Mouse (Mus musculus) skeletal muscle tissue, adult 2 months (tissue): Measurements from ENCODE around the gene Ano3.
"Not testable (repeated sequence)": the region's sequence is repeated elsewhere in the genome, so short reads cannot be mapped to it uniquely, and the experiment has no call there.

Source experiments
- DNase-seq: peaks from one replicate; pipeline ENCODE4 v3.0.0-alpha.2; 2012; ENCODE audit warnings: low read depth, low spot score

Gene Ano3

DNA sequence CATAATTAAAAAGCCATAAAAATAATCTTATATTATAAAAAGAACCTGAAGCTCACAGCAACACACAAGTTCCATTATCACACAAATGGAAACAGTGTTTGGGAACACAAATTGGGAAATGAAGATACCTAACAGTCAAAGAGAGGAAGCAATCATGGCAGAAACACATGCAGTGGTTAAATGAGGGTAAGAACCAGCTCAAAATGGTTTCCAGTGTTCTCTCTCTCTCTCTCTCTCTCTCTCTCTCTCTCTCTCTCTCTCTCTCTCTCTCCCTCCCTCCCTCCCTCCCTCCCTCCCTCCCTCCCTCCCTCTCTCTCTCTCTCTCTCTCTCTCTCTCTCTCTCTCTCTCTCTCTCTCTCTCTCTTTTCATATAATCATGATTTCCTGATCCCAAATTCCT is at the start of gene Ano3:
Gene Ano3, minus strand, starts transcription at position 101 of the 400 bp plus-strand sequence.
- DNase-seq, result not testable (repeated sequence)

DNA sequence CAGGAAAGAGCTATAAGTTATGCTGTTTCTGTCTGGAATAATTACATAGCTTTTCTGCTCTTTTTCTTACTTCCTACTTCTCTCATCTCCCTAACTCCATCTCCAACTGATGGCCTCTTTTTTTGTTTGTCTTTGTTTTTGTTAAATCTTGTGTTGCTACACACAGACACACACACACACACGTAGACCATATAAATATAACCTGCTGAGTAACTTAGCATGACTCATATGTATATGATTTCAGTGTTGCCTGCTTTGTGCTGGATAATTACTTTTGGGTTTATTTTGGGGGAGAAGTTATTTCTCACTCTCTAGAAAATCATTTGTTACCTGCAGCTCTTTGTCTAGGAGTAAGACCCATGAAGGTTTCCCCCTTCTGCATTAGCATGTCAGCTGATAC is 39.3 kb upstream of the Ano3 start:
- DNase-seq, result no peak

DNA sequence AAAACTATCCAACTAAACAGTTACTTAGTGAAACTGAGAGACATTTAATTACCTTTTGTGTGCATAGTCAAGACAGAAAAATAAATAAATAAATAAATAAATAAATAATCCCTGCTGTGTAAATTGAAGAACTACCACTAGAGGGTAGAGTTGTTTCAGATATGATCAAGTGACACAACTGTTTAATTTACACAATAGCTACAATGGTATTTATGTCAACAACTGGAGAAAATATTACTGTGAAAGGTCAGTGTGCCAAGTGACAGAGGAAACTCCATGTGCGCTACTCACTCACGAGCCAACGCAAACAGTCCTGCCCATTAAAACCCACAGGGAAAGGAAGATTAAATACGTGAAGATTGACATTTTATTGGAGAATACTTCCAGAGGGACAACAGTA is 38.8 kb upstream of the Ano3 start:
- DNase-seq, result no peak

DNA sequence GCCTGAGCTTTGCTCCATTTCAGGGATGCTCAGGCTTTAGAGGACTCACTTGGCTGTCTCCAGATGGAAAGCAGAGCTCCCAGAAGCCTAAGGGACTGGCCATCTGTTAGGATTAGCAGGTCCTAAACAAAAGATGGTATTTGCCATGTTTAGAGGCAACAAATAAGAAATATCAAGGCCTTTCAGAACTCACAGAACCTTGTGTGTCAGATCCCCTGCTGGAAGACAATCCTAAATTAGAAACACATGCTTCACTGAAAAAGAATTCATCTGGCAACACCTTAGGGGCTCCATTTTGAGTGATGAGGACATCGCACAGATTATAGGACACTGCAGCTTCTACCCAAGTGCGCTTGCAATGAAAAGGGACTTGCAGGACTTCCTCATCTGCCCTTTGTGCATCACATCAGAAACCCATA is 35.1 kb upstream of the Ano3 start:
- DNase-seq, result no peak

DNA sequence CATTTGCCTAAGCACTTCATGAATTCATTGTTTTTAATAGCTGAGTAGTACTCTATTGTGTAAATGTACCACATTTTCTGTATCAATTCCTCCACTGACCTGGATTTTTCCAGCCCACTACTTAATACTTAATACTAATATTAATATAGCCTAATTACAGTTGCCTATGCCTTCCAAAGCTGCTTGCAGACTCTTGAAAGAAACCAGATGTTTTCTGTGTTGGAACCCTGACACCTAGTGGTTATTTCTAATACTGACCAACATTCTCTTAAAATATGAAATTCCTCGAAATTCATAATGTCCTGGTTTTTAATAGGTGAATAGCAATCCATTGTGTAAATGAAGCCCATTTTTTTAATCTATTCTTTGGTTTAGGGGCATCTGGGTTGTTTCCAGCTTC is 31.0 kb upstream of the Ano3 start:
- no peak for DNase-seq

DNA sequence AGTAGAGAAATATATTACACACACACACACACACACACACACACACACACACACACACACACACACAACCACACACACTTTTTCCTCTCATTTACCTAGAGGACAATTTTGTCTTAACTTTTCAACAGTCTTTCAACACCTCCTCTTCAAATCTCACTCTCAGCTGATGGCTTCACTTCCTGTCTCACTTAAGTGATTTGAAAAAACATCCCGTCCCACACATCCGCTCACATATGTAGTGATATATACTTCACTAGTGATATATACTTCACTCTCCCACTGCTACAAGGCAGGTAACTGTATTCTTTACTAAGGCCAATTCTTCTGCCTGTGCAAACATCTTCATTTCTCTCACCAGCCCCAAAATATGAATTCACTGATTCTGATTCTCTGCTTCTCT is 28.9 kb upstream of the Ano3 start:
- DNase-seq, result no peak

DNA sequence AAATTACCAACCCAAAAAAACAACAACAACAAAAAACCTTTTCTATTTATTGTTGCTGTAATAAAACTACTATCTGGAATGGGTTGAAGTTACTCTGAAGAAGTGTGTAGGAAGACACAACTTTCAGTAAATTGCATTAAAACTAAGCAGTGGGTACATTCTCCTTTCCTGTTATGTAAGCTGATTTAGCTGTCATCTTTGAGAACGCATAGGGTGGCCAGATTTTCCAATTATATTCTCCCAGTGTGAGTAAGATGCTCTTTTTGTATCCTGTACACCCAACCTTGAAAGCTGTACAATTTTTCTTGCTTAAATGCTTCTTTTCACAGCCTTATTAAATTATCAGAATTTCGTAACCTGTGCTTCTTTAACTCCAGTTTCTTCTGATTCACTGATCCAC is 26.1 kb upstream of the Ano3 start:
- DNase-seq, result no peak

DNA sequence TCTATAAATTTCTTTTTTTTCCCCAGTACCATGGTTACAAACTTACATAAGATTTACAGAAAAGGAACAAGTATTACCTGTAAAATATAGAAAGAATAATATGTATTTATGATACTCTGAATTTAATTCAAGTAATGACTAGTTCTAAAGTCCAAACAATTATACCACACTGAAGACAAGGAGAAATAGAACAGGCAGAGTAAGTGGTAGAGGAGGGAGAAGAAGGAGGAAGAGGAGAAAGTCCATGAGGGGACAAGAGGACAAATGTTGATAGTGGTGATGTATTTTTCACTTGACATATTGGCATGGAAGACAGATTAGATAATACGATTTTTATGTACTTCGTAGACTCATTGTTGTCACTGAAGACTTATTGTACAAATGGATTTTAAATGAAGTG is 19.4 kb upstream of the Ano3 start:
- DNase-seq, result no peak

DNA sequence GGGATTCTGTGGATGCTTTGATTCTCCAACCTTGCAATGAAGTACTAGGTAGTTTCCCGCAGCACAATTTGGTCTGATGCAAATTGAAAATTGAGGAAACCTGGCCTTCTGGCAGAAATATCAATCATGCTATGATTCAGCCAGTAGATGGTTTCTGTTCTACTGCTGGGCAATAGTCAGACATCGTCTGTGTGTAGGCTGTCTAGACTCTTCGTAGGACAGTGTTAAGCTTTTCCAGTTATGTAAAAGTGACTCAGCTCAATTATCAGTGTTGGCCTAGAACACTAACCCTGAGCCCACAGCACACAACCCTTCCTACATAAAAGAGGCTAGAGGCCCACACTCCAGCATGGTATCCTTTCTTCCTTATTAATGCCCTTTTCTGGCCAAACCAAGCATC is 14.7 kb upstream of the Ano3 start:
- no peak for DNase-seq

DNA sequence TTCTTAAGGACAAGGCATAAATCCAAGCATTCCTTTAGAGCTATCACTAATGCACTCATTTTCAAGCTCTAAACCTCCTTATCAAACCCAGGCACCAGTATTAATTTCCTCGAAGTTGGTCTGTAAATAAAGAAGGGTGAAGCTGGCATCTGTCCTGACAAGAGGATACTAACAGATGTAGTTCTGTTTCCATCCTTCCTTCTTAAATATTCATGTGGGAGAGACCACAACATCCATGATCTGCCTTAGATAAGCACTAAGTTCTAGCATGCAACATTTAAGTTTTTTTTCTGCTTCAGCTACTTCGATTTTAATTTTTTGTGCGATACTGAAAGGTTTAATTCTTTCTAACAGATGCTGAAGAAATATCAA is 305 bp downstream of the Ano3 start:
- no peak for DNase-seq

DNA sequence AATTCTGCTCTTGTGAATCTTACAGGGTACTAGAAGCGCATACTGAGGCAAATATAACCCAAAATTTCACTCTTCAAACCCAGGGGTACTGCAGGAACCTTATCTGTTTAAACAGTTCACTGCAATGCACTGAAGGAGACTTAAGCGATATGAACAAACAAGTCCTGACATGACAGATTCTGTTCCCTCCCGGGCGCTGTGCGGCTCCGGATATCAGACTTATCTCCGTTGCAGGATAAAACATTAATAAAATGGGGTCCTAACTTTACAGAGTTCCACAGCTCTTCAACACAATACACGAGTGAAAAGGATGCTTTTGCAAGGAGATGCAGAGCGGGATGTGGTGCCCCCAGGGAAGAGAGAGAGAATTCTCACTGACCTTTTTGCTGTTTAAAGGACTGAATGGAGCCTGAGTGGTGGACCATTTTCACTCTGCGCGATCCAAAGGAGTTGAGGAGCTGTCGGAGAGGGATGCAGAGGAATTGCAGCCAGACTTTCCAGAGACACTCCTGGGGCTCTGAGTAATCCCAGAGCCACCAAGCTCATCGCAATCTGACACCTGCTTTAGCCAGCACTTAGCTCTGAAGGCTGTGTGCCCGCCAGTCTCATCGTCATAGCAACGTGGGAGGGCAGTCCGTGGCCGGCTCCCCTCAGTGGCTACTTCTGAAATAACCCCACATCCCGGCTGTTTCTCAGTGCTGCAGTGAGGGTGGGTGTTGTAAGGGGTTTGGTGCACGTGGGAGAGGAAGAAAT is 868 bp downstream of the Ano3 start:
- DNase-seq, result peak; percentile 24

DNA sequence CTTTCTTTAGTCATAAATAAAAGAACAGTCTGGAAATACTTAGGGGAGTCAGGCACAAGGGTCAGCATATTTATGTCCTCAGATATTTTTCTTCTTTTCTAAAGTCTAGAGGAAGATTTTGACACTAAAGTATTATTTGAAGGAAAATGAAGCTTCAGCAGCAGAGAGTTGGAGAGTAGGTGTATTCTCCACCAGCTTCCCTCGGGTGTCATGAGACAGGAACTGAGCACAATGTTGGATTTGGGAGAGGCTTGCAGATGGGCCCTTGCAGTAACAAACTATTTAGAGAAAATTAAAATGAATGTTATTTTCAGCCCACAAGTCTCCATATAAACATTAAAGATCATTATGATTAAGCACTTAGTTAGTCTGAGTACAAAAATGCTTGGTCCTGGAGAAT is 5.6 kb downstream of the Ano3 start:
- DNase-seq, result no peak

DNA sequence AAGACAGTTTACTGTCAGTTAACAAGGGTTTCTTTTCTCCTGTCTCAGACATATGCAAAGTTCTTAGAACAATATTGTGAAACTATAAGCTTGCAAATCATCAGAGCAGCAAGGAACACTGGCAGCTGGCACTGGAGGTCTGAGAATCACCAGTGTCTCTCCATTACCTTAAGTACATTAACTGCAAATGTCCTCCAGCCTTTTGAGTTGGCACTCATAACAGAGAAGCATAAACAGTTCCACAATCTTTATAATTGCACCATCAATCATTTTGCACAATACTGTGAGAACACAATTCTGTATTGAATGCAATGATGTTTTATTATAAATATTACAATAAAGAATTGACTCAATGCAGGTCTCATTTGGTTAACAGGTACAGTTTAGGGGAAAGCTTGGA is 15.0 kb downstream of the Ano3 start:
- no peak for DNase-seq

DNA sequence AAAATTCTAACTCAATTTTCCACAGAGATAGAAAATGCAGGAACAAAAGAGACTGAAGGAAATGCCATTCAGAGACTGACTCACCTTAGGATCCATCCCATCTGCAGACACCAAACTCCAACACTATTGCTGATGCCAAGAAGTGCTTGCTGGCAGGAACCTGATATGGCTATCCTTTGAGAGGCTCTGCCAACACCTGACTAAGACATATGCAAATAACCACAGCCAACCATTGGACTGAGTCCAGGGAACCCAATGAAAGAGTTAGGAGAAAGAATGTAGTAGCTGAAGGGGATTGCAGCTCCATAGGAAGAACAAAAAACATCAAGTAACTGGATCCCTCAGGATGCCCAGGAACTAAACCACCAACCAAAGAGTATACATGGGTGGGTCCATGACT is 21.6 kb downstream of the Ano3 start:
- DNase-seq, result peak; percentile 34

DNA sequence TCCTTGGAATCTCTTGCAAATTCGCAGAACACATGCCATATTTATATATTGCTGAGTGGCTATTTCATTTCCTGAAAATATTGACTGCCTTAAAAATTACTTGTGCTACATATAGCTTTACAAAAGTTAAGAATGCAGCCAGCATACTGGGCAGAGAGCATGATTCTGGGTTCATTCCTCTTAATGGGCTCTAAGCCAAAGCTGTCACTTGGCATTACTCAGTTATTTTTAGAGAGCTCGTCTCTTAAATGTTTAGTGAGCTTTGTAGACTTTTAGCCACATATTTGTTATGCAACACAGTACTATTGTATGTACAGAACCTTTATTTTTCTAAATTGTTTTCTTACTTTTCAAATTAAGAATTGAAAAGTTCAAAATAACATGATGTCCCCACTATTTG is 41.2 kb downstream of the Ano3 start:
- no peak for DNase-seq

DNA sequence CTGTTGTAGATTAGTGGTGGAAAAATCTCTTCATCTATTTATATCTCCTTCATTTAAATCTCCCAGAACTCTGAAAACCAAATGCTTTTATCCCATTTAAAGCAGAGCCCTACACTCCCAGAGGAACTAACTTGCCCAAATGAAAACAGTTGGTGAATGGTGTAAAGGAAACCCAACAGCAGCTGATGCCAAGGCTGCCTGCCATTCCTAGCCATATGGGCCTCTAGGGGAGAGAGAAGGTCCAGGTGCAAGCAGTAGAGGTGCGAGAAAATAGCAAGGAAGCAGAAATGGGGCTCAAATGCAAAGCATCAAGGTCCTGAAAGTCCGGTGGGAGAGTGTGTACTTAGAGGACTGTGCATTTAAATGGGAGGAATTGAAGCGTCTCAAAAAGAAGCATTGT is 44.2 kb downstream of the Ano3 start:
- DNase-seq, result no peak

DNA sequence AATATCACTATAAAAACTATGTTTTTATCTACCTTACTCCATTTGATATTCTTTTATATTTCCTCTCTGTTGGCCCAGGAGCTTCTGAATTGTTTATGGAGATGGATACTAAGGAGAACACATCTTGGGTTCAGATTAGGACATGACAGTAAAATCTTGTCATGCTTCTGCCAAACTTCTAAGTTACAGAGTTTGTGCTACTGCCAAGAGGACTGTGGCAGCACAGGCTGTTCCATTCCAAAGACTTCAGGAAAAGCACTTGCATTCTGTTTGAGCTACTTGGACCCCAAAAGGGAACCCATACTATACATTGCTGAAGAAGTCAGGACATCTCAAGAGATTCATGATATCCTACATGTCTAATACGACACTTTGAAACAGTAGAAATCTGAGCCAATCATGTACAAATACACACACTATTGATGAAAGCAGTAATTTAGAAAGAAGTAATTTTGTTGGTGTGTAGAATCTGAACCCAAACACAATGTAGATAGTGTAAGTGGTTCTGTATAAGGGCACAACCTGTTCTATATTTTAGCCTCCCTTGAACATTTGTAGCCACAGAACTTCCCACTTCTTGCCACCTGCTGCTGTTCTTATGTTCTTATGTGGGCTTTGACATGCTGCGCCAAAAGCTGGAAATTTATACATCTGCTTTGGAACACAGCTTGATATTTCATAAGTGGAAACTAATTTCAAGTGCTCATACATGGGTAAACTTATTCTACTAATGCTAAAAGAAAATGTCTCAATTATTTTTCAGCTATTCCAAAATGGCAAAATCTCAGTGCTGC is 54.0 kb downstream of the Ano3 start:
- peak; percentile 40 for DNase-seq

DNA sequence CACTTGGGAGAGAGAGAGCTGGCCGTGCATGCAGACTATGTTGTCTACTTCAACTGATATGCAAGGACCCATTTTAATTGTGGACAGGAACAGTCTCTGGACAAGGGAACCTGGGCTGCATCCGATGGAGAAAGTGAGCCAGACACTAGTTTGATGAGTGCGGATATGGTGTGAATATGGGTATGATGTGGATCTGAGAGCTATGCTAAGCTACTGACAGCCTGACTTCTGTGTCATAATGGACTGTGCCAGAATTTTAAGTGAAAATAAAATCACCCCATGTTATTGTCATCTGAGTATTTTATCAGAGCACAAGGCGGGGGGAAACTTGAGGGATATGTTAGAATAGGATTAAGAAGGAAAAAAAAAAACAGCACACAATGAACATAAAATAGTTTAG is 79.1 kb downstream of the Ano3 start:
- DNase-seq, result no peak

DNA sequence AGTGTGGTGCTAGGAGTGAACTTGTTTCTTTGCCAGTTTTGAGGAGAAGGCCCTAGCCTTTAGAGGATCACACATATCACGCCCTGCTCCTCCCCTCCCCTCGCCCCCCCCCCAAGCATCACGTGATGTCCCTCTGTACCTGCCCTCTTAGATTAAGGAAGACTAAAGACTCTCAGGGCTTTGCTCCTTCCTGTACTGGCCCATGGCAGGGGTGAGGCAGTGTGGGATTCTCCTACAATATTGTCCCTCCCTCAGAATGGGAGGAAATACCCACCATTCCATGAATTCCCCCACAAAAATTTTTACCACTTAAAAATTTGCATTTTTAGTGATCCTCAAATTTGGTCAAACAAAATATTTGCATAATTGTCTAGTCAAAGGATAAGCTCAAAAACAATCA is 85.1 kb downstream of the Ano3 start:
- DNase-seq, result no peak

DNA sequence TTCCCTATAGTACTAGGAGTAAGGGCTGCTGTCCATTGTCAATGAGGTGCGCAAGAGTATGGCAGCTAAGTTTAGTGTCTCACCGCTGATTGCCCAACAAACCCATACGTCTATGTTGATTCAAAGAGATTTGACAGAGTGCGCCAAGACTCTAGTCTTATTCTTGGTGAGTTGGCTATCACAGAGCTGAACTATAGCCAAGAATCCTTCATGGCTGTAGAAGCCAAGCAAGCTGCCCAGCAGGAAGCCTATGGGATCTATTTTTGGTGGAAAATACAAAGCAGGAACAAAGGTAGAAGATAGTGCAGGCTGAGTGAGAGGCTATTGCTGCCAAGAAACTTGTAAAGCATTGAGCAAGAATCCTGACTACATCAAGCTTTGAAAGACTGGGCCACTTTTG is 87.3 kb downstream of the Ano3 start:
- DNase-seq, result no peak

DNA sequence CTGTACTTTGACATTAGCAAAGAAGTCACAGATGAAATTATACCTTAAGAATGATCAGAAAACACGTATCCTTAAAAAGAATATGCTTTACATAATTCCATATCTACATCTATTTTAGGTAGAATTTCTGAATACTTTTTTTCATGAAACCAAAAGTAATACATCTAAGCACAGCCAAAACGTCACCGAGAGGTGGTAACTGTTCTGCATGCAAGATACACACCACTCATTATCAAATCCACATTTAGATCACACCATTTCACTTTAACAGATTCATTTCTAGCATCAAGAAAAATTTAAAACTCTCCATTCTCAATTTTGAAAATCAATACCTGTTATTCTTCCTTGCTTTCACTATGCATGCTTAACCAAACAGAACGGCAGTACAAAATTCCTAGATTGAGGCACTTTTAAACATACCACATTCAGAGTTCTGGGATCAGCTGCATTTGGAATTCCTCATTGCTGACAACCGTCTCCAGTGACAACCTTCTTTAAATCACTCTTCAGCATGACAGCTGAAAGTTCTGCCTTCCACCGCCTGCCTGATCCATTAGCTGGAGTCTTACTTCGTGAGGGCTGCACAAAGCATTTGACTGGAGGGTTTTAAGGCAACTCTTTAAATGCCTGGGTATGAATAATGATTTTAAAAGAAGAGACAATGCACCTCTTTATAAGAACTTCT is 111.0 kb downstream of the Ano3 start:
- no peak for DNase-seq

DNA sequence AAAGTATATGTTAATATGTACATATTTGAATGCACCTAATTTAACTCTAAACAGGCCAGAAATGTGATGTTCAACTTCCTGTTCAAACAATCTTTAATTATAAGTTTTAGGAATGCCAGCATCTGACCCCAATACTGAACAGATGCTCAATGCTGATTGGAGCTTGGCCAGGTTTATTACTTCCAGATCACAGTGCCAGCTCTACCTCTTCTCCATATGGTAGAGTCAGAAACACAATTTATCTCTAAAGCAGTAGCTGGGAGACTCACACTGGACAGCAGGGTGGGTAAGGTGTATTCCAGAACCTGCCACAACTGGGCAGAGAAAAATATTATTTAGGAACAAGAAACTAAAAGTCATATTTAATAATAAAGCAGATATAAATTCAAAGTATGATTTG is 134.5 kb downstream of the Ano3 start:
- no peak for DNase-seq

DNA sequence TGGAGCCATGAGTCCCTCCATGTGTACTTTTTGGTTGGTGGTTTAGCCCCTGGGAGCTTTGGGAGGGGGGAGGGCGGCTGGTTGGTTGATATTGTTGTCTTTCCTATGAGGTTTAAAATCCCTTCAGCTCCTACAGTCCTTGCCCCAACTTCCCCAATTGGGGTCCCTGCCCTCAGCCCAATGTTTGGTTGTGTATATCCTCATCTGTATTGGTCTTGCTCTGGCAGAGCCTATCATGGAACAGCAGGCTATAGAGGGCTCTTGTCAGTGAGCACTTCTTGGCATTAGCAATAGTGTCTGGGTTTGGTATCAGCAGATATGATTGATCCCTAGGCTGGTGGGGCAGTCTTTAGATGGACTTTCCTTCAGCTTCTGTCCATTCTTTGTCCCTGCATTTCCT is 135.8 kb downstream of the Ano3 start:
- DNase-seq, result no peak
